Mouse (Mus musculus) retina, embryonic 14.5 days (tissue): ENCODE results near the gene Tes.
"Not testable (repeated sequence)": the region's sequence is repeated elsewhere in the genome, so short reads cannot be mapped to it uniquely, and the experiment has no call there.

Experiments
- DNase-seq: peaks from one replicate; pipeline ENCODE4 v3.0.0-alpha.2; 2015; ENCODE audit warnings: low spot score

Gene Tes

DNA sequence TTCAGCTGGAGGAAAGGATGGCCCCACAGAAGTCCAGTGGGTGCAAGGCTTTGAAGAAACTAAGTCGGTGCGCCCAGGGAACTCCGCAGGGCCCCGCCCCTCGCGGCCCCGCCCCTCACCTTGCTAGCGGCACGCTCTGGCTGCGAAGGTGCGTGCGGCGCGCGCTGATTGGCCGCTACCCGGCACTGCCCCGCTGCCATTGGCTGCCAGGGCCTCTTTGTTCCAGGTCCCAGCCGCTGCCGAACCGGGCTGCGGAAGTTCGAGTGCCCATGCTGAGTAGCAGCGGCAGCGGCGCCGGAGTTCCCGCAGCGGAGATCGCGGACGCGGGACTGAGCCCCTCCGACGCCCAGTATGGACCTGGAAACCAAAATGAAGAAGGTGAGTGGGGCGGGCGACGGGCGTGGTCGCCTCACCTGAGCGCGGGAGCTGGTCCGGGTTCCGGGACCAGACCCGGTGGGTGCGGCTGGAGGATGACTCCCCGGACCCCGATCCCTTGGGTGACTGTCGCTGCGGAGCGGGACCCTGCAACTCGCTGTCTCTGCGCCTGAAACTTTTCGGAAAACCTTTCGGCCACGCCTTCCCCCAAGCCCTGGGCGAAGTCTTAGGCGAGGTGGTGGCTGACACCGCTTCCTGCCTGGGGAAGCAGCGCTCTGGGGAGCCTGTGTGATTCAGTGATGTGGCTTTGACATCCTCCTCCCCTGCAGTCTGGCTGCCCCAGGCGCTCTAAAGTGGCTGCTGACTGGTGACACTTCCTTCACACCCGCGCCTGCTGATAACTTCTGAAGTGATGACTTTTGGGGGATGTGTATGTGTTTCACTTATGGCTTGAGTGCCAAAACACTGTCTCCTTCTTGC, at the start of gene Tes:
Tes (plus strand) TSS at position 214 of the 855 bp plus-strand sequence.
- peak; percentile 80 for DNase-seq

DNA sequence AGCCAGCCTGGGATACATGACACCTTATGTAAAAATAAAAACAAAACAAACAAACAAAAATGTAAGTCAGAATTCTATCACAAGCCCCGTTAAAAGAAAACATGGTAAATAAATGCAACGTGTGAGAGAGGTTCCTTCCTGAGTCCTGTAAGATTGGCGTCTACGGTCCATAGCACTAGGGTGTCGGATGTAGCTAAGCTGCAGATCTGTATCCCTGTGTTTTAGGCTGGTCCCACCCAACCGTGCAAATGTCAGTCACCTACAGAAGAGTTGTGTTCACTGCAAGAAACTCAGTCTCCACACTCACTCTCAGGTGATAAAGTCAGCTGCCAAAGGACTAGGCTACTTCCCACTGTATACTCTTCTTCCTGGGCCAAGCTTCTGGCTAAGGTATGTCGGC, 39.1 kb upstream of the Tes start:
- DNase-seq: no peak

DNA sequence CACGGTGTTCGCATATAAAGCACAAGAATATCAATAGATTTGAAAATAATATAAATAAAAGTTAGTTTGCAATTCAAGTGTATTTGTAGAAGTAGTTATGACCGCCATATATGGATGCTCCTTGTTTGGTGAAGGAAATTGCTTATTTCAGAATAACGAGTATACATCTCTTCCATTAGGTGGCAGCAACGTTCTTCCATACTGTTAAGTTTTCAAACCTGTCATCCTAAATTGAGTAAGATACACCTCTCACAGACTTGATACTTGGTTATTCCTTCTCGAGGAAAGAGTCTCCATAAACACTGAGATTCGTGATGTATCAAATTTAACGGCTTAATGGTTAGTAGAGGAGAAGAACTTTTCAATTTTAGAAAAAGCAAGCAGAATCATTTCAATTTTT, 37.4 kb upstream of the Tes start:
- DNase-seq: peak; percentile 78

DNA sequence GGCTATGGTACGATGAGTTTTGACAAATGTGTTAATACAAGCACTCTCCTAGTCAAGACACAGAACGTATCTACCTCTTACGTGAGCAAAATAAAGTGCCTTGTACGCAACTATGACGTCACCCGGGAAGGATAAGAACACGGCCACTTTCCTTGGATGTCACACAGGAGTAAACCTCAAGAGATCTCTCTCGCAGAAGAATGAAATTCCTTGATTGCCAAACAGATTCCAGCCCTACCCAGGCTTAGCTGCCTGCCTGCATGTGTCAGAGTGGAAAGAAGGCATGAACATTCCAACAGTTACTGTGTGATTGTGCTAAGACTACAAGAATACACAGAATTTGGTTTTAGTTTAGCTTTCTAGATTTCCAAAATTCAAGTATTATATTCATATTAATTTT, 36.1 kb upstream of the Tes start:
- no peak for DNase-seq

DNA sequence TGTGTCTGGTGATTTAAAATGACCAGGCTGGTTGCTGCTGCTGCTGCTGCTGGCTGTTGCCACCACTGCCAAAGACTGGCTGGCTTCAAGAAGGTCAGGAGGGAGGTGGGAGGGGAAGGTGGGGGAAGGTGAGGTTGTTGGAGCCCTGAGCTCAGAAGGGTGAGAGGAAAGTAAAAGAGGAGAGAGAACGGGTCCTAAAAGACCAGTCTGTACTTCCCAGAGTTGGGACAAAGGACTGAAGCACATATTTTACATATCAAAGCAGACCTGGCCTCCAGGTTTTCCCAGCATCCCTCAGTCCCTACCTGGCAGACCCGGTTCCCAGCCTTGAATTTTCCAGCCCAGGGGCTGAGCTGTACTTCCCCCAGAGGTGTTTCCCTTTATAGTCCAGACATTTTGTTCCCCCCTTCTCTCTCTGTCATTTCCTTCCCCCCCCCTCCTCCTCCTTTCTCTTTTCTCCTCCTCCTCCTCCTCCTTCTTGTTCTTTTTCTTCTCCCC, 32.7 kb upstream of the Tes start:
- DNase-seq: no peak

DNA sequence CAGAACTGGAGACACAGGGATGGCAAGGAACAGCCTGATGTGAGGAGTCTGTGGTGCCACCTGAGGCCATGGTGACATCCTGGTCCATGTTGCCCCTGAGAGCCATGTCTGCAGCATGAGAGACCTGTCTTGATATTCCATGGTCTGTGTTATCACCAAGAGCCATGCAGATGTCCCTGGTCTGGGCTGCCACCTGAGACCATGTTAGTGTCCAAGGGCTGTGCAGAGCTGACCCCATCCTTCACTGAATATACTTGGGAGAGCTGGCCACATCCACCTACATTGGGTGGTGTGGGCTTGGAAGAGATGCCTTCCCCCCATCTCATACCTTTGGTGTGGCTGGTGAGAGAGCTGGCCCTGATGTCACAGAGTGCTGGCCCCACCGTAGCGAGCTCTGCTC, 30.9 kb upstream of the Tes start:
- no peak for DNase-seq

DNA sequence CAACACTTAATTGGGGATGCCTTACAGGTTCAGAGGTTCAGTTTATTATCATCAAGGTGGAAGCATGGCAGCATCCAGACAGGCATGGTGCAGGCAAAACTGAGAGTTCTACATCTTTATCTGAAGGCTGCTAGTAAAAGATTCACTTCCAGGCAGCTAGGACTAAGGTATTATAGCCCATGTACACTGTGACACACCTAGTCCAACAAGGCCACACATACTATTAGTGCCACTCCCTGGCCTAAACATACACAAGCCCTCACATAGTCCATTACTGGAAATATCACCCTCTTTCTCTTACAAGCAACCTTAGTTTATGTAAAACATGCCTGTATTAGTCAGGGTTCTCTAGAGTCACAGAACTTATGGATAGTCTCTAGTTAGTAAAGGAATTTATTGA, 29.7 kb upstream of the Tes start:
- DNase-seq: no peak

DNA sequence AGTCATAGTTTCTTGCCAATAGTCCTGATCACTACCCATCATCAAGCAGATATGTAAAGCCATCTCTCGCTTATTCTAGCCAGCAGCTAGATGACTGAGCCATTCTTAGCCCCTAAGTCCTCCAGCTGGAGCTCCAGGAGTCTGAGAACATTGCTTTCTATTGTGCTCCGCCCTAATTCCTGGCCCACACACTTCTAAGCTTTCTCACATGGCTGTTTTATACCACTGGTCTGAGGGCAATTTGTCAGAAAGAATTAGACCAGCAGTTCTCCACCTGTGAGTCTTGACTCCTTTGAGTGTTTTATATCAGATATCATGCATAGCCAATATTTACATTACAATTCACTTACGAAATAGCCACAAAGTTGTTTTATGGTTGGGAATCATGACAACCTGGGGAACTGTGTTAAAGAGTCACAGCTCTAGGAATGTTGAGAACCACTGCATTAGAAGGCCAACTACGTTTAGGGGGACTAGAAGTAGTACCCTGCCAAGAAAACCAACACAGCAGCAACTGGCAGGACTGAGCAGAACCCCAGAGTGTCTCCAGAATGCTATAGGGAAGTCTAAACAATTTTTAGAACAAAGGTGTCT, 13.4 kb upstream of the Tes start:
- no peak for DNase-seq

DNA sequence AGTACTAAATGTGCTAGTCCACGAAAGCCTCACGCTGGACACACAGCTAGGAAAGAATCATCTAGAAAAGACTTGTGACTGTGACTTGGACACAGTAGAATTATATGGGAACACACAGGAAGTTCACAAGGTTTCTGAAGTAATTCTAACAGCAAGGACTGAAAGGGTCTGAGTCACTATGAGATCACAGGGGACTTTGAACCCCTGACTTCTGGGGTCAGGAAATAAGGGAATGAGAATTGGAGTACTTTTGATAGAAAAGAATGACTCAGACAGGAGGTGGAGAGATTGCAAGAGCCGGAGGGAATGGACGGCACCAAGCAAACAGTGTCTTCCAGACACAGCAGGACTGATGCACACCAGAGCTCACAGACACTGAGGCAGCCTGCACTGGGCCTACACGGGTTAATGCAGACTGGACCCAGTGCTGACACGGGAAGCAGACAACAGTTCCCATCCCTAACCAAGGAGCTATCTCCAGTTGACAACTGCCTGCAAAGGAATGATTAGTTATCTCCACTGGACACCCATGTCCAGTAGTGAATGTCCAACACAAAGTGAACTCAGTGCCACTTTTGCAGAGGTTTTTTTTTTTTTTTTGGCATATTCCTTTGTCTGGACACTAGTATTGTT, 11.8 kb upstream of the Tes start:
- DNase-seq: no peak

DNA sequence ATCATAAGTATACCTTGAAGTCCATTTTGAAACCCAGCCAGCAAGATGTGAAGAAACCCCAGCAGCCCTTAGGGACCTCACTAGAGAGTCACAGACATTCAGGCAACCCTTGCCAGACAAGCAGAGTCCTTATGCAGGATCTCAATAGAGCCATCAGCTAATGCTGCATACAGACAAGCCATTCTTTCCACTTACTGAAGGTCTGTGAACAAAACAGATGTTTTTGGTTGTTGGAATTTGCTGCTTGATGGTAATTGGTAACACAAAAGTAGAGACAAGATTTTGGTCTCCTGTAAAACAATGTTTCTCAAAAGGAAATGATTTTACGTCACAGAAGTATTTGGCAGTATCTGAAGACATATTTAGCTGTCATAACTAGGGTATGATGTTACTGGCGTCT, 10.2 kb upstream of the Tes start:
- DNase-seq: no peak

DNA sequence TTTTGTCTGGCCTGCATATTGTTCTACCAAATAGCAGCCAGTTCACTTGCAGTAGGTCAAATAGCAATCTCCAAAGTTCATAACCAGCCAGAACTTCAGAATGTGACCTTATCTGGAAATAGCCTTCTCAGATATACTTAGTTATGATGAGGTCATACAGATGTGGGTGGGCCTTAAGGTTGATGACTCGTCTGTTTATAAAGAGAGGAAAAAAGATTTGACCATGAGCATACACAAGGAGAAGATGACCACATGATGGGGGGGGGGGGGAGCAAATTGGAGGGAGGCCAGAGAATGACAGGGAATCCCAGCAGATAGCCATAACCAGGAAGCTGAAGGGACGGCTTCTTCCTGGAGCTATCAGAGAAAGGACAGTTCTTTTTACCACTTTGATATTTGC, 9.3 kb upstream of the Tes start:
- DNase-seq: no peak

DNA sequence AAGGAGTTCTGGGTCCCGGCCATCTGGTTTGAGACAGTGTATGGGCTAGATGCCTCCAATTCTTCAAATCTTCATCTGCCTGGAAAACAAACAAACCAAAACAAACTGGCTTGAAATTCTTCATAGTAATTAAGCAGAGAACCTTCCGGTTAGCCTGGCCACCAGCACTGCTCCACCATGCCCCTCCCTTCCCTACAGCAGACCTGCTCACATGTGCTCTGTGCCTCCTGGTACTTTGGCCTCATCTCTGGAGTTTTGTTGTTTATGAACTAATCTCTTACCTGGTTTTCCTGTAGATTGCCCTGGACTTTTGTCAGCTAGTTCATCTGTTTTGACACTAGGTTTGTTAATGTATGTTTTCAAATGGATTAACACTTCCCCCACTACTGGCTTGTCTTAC, 5.4 kb upstream of the Tes start:
- no peak for DNase-seq

DNA sequence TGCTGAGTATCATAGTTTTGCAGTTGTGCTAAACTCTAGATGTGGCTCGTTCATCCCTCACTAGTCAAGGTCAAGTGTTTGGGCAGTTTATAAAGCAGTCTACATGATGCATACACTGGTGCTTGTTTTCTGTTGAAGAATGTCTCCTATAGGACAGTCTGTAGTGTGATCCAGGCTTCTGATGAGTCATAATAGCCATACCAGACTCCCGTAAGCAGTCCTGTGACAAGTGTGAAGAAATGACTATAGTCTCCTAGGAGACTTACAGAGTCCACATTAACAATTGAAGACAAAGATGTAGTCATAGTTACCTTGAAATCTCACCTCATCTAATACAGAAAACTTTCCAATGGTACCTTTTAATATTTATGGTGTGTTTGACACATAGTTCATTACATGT, 4.8 kb upstream of the Tes start:
- no peak for DNase-seq

DNA sequence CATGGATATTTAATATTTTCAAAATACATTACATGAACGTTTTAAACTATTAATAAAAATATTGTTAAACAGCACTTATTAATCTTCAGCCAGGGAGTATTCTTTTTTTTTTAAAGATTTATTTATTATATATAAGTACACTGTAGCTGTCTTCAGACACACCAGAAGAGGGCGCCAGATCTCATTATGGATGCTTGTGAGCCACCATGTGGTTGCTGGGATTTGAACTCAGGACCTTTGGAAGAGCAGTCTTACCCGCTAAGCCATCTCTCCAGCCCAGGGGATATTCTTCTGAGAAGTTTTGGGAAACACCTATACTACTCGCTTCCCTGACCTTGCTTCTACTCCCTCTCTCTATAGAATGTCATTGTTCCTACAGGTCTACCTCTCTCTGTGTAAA, 3.1 kb upstream of the Tes start:
- DNase-seq: not testable (repeated sequence)

DNA sequence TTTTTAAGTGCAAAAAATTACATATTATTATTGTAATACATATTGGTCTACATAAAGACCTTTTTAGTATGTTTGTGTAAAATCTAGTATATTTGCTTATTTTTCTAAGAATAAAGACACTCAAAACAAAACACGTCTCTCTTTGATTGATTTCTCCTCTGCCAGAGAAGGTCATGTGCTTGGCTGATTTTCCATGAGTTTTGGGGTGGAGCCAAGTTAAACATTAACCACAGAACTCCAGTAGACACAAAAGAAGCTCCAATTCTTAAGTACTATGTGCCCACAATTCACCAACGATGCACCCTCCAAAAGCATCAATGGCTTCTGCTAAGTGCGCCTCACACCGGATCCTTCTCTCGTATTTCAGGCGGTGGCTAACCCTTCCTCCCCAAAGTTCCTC, 2.6 kb upstream of the Tes start:
- no peak for DNase-seq

DNA sequence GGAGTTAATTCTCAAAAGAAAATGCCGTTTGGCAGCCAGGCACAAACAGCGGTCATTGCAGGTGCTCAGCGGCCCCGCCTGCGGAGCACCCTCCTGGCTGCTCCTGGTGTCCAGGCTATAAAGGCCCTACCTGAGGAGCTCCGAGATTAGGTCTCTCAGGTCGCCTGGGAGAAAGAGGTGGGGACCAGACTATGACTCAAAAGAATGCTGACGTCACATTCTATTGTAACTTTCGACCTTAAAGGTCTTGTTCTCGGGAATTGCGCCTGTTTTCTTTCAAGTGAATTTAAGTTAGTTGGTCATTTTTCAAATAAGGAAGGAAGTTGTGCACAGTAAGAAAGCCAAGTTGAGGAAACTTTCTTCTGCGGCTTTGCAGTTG, 831 bp downstream of the Tes start:
- DNase-seq: no peak

DNA sequence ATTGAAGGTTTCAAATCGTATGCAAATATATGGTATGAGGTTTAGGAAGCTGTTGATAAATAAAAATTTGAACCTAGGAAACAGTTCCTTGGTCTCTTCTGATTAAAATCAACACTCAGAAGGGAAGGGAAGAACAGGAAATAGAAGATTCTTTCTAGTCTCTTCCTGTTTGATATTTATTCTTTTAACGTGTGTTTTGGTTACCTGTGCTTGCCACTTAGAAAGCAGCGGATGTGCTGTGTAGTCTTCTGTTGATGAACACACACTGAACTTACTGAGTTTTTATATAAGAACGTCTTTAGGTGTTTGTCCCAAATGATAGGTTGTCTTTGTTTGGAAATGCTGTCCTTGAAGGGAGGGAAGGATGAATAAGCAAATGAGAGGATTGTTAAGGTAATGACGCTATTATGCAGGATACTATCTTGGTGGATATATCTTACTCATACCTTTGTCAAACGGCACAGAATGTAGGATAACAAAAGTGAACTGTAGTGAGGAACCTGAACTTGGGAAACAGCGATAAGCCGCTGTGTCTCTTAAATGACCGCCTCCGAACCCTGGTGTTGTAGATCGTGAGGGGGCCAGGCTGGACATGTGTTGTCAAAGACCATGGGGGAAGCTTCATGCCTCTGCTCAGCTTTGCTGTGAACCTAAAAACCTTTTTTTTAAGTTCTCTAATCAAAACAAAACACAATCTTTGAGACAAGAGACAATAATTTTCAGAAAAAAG, 1.4 kb downstream of the Tes start:
- no peak for DNase-seq

DNA sequence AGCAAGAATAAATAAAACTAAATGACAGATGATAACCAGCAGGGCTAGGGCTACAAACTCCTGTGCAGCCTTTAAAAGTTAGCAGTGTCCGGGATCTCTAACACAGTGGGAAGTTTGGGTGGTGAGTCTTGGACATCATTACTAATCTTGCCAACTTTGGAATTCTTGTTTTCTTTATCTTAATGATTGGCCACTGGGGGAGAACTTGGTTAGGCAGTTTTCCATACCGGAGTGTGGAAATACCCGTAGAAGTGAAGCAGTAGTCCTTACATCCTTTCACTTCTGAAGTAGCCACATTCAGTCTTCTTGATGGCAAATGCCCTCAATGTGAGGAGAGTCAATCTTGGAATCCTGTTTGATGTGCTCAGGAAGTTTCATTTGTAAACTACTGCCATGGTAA, 7.0 kb downstream of the Tes start:
- no peak for DNase-seq

DNA sequence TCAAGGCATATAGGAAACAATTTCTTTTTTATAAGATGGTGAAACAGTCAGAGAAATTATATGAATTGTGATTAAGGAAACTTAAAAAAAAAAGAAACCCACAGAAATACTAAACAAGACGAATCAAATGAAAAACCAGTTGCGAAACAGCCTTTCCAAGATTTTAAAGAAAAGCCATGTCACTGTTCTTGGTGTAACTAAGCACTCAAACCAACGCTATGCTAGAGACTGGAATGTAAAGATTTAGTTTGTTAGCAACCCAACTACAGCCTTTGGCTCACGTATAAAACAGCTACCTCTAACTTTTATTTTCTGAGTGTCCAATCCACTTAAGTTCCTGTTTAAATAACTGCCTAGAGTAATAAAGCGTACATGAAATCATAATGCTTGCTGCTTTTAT, 7.4 kb downstream of the Tes start:
- no peak for DNase-seq

DNA sequence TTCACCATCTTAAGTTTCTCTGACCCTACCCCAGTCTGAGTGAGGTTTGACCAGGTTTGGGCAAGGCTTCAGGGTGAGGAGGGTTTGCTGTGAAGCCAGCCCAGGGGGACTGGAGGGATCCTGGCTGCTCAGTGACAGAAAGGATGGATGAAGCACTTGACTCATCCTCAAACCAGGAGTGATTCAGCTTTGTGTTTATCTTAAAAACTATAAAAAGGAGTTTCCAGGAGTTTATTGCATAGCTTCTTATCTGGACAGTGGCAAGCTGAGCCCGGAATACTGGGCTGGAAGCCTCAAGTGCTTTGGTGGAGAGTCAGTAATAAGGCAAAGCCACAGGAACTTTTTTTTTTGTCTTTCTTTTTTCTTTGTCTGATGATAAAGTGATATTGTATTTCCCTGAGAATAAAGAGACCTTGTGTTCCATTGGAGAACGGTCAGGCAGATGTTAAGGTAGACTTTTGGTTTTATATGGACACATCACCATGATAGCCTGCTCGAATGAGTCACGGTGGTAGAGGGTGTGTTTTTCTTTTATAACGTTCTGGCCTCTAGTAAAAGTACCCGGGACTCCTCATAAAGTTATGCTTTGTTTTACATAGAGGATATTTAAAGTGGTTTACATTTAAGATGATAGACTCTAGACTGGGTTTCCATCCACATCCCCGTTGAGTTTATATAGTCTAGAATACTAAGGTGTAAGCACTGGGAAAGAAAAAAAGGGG, 8.0 kb downstream of the Tes start:
- no peak for DNase-seq

DNA sequence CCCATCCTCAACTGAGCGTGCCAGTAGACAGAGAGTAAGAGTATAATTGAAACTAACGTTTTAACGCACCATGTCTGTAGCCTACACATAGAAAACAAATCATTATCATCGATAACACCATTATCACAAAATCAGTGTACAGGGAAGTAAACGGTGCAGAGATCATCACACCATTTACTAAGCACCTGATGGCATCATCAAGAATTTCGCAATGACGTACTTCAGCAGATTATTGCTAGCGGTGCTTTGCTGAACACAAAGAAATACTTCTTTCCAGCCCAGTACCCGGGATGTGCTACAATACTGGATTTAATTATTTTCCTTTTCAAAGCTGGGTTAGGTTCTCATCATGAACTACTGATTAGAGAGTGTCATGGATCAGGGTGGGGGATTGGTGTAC, 12.3 kb downstream of the Tes start:
- DNase-seq: no peak

DNA sequence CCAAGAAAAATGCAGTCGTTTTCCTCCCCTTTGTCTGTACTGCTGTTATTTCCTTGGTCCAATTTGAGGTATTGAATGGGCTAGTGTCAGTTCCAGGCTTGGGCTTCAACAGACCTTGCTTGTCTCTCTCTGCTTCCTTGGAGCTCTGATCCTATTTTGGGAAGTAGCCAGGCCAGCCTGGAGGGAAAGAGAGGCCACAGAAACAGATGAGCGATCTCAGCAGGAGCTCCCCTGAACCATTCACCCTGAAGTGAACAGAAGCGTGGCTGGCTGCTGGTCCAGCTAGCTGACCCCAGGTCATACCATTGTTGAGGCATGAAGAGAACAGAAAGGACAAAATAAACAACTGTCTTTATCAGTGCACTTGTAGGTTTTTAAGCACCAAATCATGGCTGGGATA, 12.8 kb downstream of the Tes start:
- peak; percentile 69 for DNase-seq
